Mouse (Mus musculus) embryo, embryonic 10 days (tissue): ENCODE results near the gene Cyb5r1.
A peak's percentile ranks its signal among the peaks of the same experiment; 100 is the strongest.
"Not testable (repeated sequence)": the region's sequence is repeated elsewhere in the genome, so short reads cannot be mapped to it uniquely, and the experiment has no call there.

ENCODE experiments used
- DNase-seq: peaks from one replicate; pipeline ENCODE4 v3.0.0-alpha.2; 2015; ENCODE audit warnings: low spot score

The Cyb5r1 gene

GRCm38 (mm10) chr1:134414501-134415167 lies 9.3 kb downstream of the Cyb5r1 start:
- no peak for DNase-seq

- peak; percentile 97 for DNase-seq
These were observed 9.9 kb downstream of the Cyb5r1 start, which contains the start of gene Adipor1 for GRCm38 (mm10) chr1:134415168-134415831. Adipor1 (plus strand) TSS chr1:134415378.

- DNase-seq = no peak
These were observed 13.1 kb downstream of the Cyb5r1 start for GRCm38 (mm10) chr1:134418414-134418975.

GRCm38 (mm10) chr1:134419176-134419575 lies 13.8 kb downstream of the Cyb5r1 start:
- no peak for DNase-seq

- DNase-seq = no peak
These were observed 14.5 kb downstream of the Cyb5r1 start for GRCm38 (mm10) chr1:134419751-134420458.

- DNase-seq = no peak
These were observed 18.6 kb downstream of the Cyb5r1 start for GRCm38 (mm10) chr1:134423911-134424310.

- DNase-seq = peak; percentile 9
These were observed 20.9 kb downstream of the Cyb5r1 start for GRCm38 (mm10) chr1:134426289-134426688.

GRCm38 (mm10) chr1:134433002-134433401 lies 27.6 kb downstream of the Cyb5r1 start:
- DNase-seq = no peak

- DNase-seq = no peak
These were observed 28.1 kb downstream of the Cyb5r1 start for GRCm38 (mm10) chr1:134433473-134433872.

GRCm38 (mm10) chr1:134435414-134435813 lies 30.1 kb downstream of the Cyb5r1 start:
- peak; percentile 39 for DNase-seq

GRCm38 (mm10) chr1:134440437-134440836 lies 35.1 kb downstream of the Cyb5r1 start:
- DNase-seq = no peak

- DNase-seq = not testable (repeated sequence)
These were observed 36.4 kb downstream of the Cyb5r1 start for GRCm38 (mm10) chr1:134441737-134442136.

GRCm38 (mm10) chr1:134442394-134442793 lies 37.0 kb downstream of the Cyb5r1 start:
- no peak for DNase-seq

- not testable (repeated sequence) for DNase-seq
These were observed 37.9 kb downstream of the Cyb5r1 start for GRCm38 (mm10) chr1:134443288-134443687.

- DNase-seq = no peak
These were observed 40.1 kb downstream of the Cyb5r1 start for GRCm38 (mm10) chr1:134445418-134445817.

- DNase-seq = not testable (repeated sequence)
These were observed 43.2 kb downstream of the Cyb5r1 start for GRCm38 (mm10) chr1:134448537-134448936.

- DNase-seq = no peak
These were observed 44.8 kb downstream of the Cyb5r1 start for GRCm38 (mm10) chr1:134450201-134450600.

- peak; percentile 54 for DNase-seq
These were observed 45.6 kb downstream of the Cyb5r1 start for GRCm38 (mm10) chr1:134450986-134451385.

- peak; percentile 98 for DNase-seq
These were observed 49.8 kb downstream of the Cyb5r1 start, which contains the start of gene Klhl12 for GRCm38 (mm10) chr1:134454904-134455824. Klhl12 (plus strand) TSS chr1:134455531.

- no peak for DNase-seq
These were observed 50.7 kb downstream of the Cyb5r1 start for GRCm38 (mm10) chr1:134456060-134456459.

GRCm38 (mm10) chr1:134458139-134458727 lies 52.9 kb downstream of the Cyb5r1 start:
- DNase-seq = no peak
